Comparison of ENCODE assay signal across 24 mouse cellular contexts in genomic region chr1:43879163-43879562, GRCm38 (mm10). TPM values are rescaled to one million over a fixed set of nuclear protein-coding genes. Genes with fewer than 3 reads are reported as not detected.
A peak's percentile ranks its signal among the peaks of the same experiment; 100 is the strongest.
DNase-seq lines count a peak whose midpoint lies in the region; ATAC-seq and TF ChIP-seq lines count a peak whose summit lies in the region.
"Had no signal": no experiment of that assay in that cellular context is flagged by ENCODE, and none has a peak within 500 bp of the region (broad histone marks: within the 10 kb centered on the region; RNA-seq: fewer than 3 reads in every experiment).

No protein-coding gene starts in this region.

- H3K9me3 ChIP-seq in embryonic facial prominence, embryonic 14.5 days (ENCODE audit: control insufficient read depth, low read length), result no peaks in the 10 kb centered on the region
- no peaks in the 10 kb centered on the region for H3K9me3 ChIP-seq in embryonic facial prominence, embryonic 10.5 days
- H3K9me3 ChIP-seq in lung, embryonic 16.5 days (ENCODE audit: control insufficient read depth, low read length), result no peaks in the 10 kb centered on the region
- no peaks in the 10 kb centered on the region for H3K9me3 ChIP-seq in CH12.LX (replicated peaks; ENCODE audit: low read length)
- no peaks in the 10 kb centered on the region for H3K9me3 ChIP-seq in stomach, embryonic 16.5 days (replicated peaks; ENCODE audit: control insufficient read depth, low read length)
- H3K9me3 ChIP-seq: embryonic facial prominence, embryonic 13.5 days; G1E; hindbrain, embryonic 12.5 days; hindbrain, embryonic 15.5 days had no signal

- H3K27ac ChIP-seq in embryonic facial prominence, embryonic 14.5 days (replicated peaks; ENCODE audit: low read depth, low read length), result no peak overlapping the region
- H3K27ac ChIP-seq in embryonic facial prominence, embryonic 10.5 days (replicated peaks), result no peak overlapping the region
- H3K27ac ChIP-seq in lung, embryonic 16.5 days (ENCODE audit: low read length), result no peak overlapping the region
- H3K27ac ChIP-seq in CH12.LX (ENCODE audit: insufficient read depth, low read depth), result no peak overlapping the region
- H3K27ac ChIP-seq in stomach, embryonic 16.5 days (ENCODE audit: low read length), result no peak overlapping the region
- H3K27ac ChIP-seq: embryonic facial prominence, embryonic 13.5 days; heart, adult 2 months; hindbrain, embryonic 12.5 days; hindbrain, embryonic 15.5 days had no signal

- TF ChIP-seq RAD21 in CH12.LX (IDR thresholded peaks at IDR 0.05; ENCODE audit: low read depth, low read length), result no peak

- peak; percentile 35 for DNase-seq in embryonic facial prominence, embryonic 14.5 days (ENCODE audit: low spot score)
- DNase-seq in embryonic facial prominence, embryonic 10.5 days (ENCODE audit: low spot score), result no peak
- DNase-seq in lung, postnatal 25 days (ENCODE audit: low spot score), result no peak
- no peak for DNase-seq in CH12.LX (ENCODE audit: extremely low read depth)
- no peak for DNase-seq in frontal cortex, adult 2 months (ENCODE audit: extremely low spot score in 1 of 2, low spot score in 1 of 2)
- DNase-seq in heart, adult 9 months (ENCODE audit: low spot score in 2 of 2), result no peak
- DNase-seq: adrenal gland, adult 2 months; adrenal gland, postnatal 14 days; cerebellum, adult 11 months; cerebellum, adult 2 months; cerebellum, adult 9-11 months; cerebellum, postnatal 25 days; forebrain, postnatal 0 days; gastrocnemius, postnatal 25 days; heart, adult 2 months had no signal

- WGBS in embryonic facial prominence, embryonic 14.5 days, result 62% methylated on average over 8 of the region's 8 CpGs
- WGBS in embryonic facial prominence, embryonic 10.5 days, result 83% methylated on average over 8 of the region's 8 CpGs
- WGBS in lung, embryonic 16.5 days, result 64% methylated on average over 8 of the region's 8 CpGs
- 70% methylated on average over 8 of the region's 8 CpGs for WGBS in stomach, embryonic 16.5 days

- no peak overlapping the region for H3K9ac ChIP-seq in embryonic facial prominence, embryonic 14.5 days (ENCODE audit: low read depth, low read length)
- no peak overlapping the region for H3K9ac ChIP-seq in lung, embryonic 16.5 days (ENCODE audit: low read length)
- H3K9ac ChIP-seq in CH12.LX (ENCODE audit: insufficient read depth, low read depth), result no peak overlapping the region
- no peak overlapping the region for H3K9ac ChIP-seq in stomach, embryonic 16.5 days (ENCODE audit: low read length)
- H3K9ac ChIP-seq: embryonic facial prominence, embryonic 13.5 days; forebrain, postnatal 0 days; hindbrain, embryonic 12.5 days; hindbrain, embryonic 15.5 days had no signal

- TF ChIP-seq CTCF in CH12.LX (conservative IDR thresholded peaks at IDR 0.05 in 1 of 2, IDR thresholded peaks at IDR 0.05 in 1 of 2; ENCODE audit: low read depth in 2 of 2, low read length in 2 of 2), result no peak

- TF ChIP-seq POLR2A in CH12.LX (IDR thresholded peaks at IDR 0.05; ENCODE audit: low read depth, low read length), result no peak

- no peak overlapping the region for H3K4me3 ChIP-seq in embryonic facial prominence, embryonic 14.5 days (ENCODE audit: low read depth, low read length)
- no peak overlapping the region for H3K4me3 ChIP-seq in embryonic facial prominence, embryonic 10.5 days
- no peak overlapping the region for H3K4me3 ChIP-seq in lung, embryonic 16.5 days (ENCODE audit: low read length)
- H3K4me3 ChIP-seq in CH12.LX (replicated peaks in 1 of 3; ENCODE audit: low read depth in 2 of 3, low read length in 2 of 3, poor library complexity in 1 of 3), result no peak overlapping the region
- H3K4me3 ChIP-seq in stomach, embryonic 16.5 days (replicated peaks; ENCODE audit: low read length), result no peak overlapping the region
- H3K4me3 ChIP-seq: embryonic facial prominence, embryonic 13.5 days; heart, adult 2 months; hindbrain, embryonic 12.5 days; hindbrain, embryonic 15.5 days had no signal

- no peak for TF ChIP-seq EP300 in CH12.LX (IDR thresholded peaks at IDR 0.05; ENCODE audit: low read length)

- dilution Hi-C loops in CH12.LX (cut with MboI; ENCODE audit: extremely low pct_ligation_motif_present, extremely low pct_unique_long_range_greater_than_20kb, low sequenced_read_pairs), result no loop called here

- no peaks in the 10 kb centered on the region for H3K4me1 ChIP-seq in embryonic facial prominence, embryonic 14.5 days (ENCODE audit: control insufficient read depth, insufficient read depth, low read length)
- peaks cover 9% of the 10 kb centered on the region for H3K4me1 ChIP-seq in embryonic facial prominence, embryonic 10.5 days
- no peaks in the 10 kb centered on the region for H3K4me1 ChIP-seq in lung, embryonic 16.5 days (replicated peaks; ENCODE audit: control insufficient read depth, insufficient read depth, low read length)
- H3K4me1 ChIP-seq in CH12.LX (ENCODE audit: control insufficient read depth in 1 of 2, insufficient read depth in 2 of 2), result no peaks in the 10 kb centered on the region
- no peaks in the 10 kb centered on the region for H3K4me1 ChIP-seq in stomach, embryonic 16.5 days (ENCODE audit: control insufficient read depth, insufficient read depth, low read length)
- H3K4me1 ChIP-seq: hindbrain, embryonic 15.5 days had no signal

- H3K27me3 ChIP-seq in embryonic facial prominence, embryonic 14.5 days (replicated peaks; ENCODE audit: control insufficient read depth, insufficient read depth, low read length), result no peaks in the 10 kb centered on the region
- no peaks in the 10 kb centered on the region for H3K27me3 ChIP-seq in embryonic facial prominence, embryonic 10.5 days (replicated peaks; ENCODE audit: low read depth, poor library complexity, severe bottlenecking)
- H3K27me3 ChIP-seq in lung, embryonic 16.5 days (ENCODE audit: control insufficient read depth, insufficient read depth, low read depth, low read length), result no peaks in the 10 kb centered on the region
- no peaks in the 10 kb centered on the region for H3K27me3 ChIP-seq in CH12.LX (replicated peaks)
- H3K27me3 ChIP-seq in stomach, embryonic 16.5 days (ENCODE audit: control insufficient read depth, insufficient read depth, low read length), result no peaks in the 10 kb centered on the region
- H3K27me3 ChIP-seq: embryonic facial prominence, embryonic 13.5 days; hindbrain, embryonic 12.5 days; hindbrain, embryonic 15.5 days; Patski had no signal

- in situ Hi-C loops in CH12.LX (cut with MboI; ENCODE audit: low pct_ligation_motif_present, low pct_unique_long_range_greater_than_20kb, low sequenced_read_pairs), result no loop called here

- no peaks in the 10 kb centered on the region for H3K79me2 ChIP-seq in CH12.LX (replicated peaks; ENCODE audit: control insufficient read depth, extremely low read depth, insufficient read depth, poor library complexity, severe bottlenecking)

- H3K4me2 ChIP-seq in embryonic facial prominence, embryonic 14.5 days (ENCODE audit: low read depth, low read length), result no peak overlapping the region
- H3K4me2 ChIP-seq in lung, embryonic 16.5 days (ENCODE audit: low read depth, low read length), result no peak overlapping the region
- peak overlapping the region; percentile 29; the same call in 1 of the 2 replicates for H3K4me2 ChIP-seq in CH12.LX (ENCODE audit: insufficient read depth, low read depth, poor library complexity, severe bottlenecking)
- no peak overlapping the region for H3K4me2 ChIP-seq in stomach, embryonic 16.5 days (ENCODE audit: low read depth, low read length)
- H3K4me2 ChIP-seq: embryonic facial prominence, embryonic 13.5 days; heart, embryonic 11.5 days; hindbrain, embryonic 12.5 days; hindbrain, embryonic 15.5 days had no signal

- no peaks in the 10 kb centered on the region for H3K36me3 ChIP-seq in embryonic facial prominence, embryonic 14.5 days (ENCODE audit: control insufficient read depth, insufficient read depth, low read length)
- no peaks in the 10 kb centered on the region for H3K36me3 ChIP-seq in embryonic facial prominence, embryonic 10.5 days (replicated peaks)
- no peaks in the 10 kb centered on the region for H3K36me3 ChIP-seq in lung, embryonic 16.5 days (ENCODE audit: control insufficient read depth, insufficient read depth, low read length)
- no peaks in the 10 kb centered on the region for H3K36me3 ChIP-seq in CH12.LX (replicated peaks in 1 of 2; ENCODE audit: control insufficient read depth in 1 of 2, insufficient read depth in 1 of 2, low read length in 1 of 2)
- H3K36me3 ChIP-seq in stomach, embryonic 16.5 days (ENCODE audit: control insufficient read depth, insufficient read depth, low read length), result no peaks in the 10 kb centered on the region
- H3K36me3 ChIP-seq: embryonic facial prominence, embryonic 13.5 days; G1E; hindbrain, embryonic 12.5 days; hindbrain, embryonic 15.5 days had no signal

- ATAC-seq in embryonic facial prominence, embryonic 14.5 days (ENCODE audit: low read depth), result no peak
- peak; percentile 51; the same call in 1 of the 2 replicates for ATAC-seq in lung, embryonic 16.5 days (ENCODE audit: low read depth)
- peak; percentile 56; the same call in 1 of the 2 replicates for ATAC-seq in stomach, embryonic 16.5 days (ENCODE audit: insufficient read depth, low FRiP score)
- ATAC-seq: forebrain, embryonic 14.5 days; forebrain, postnatal 0 days; Patski had no signal

TF ChIP-seq in CH12.LX, 34 proteins besides CTCF, POLR2A, EP300 and RAD21:
- no peak for TF ChIP-seq POLR2AphosphoS2 (IDR thresholded peaks at IDR 0.05; ENCODE audit: low read depth, low read length)
- no peak for TF ChIP-seq ELF1 (IDR thresholded peaks at IDR 0.05; ENCODE audit: low read depth, low read length)
- no peak for TF ChIP-seq MAX (IDR thresholded peaks at IDR 0.05; ENCODE audit: low read length)
TF ChIP-seq in CH12.LX: peak in this region for 0.

RNA-seq across cellular contexts. Expression of gene Uxs1, which starts 51.6 kb away (rescaled TPM):
- polyA plus RNA-seq in embryonic facial prominence, embryonic 14.5 days (2014; fragmentation: Nextera tagmentation; extraction: Ambion mirVana), result 32.7 and 33.6 TPM in 2 replicates
- polyA plus RNA-seq in embryonic facial prominence, embryonic 10.5 days (2016; fragmentation: Nextera tagmentation; extraction: Ambion mirVana), result 20.1 and 20.6 TPM in 2 replicates
- 25.6 and 28.6 TPM in 2 replicates for polyA plus RNA-seq in lung, embryonic 16.5 days (2015; fragmentation: Nextera tagmentation; extraction: Ambion mirVana)
- total RNA-seq in CH12.LX (2012; rRNA removed) (18.4 and 21.4 TPM in 2 replicates), CH12.LX (2014; rRNA removed) (33.3 and 34.0 TPM in 2 replicates)
- polyA plus RNA-seq in CH12.LX (2012; ENCODE audit: insufficient read length, low read depth), result 29.6 and 31.3 TPM in 2 replicates
- polyA plus RNA-seq in stomach, embryonic 16.5 days (2015; fragmentation: Nextera tagmentation; extraction: Ambion mirVana), result 20.2 and 21.3 TPM in 2 replicates
- 55.7 and 57.4 TPM in 2 replicates for polyA plus RNA-seq in frontal cortex, adult 2 months (2012; rRNA removed)

RNA-seq across cellular contexts. Expression of gene Tpp2, which starts 54.3 kb away (rescaled TPM):
- polyA plus RNA-seq in embryonic facial prominence, embryonic 14.5 days (2014; fragmentation: Nextera tagmentation; extraction: Ambion mirVana), result 50.6 and 52.8 TPM in 2 replicates
- polyA plus RNA-seq in embryonic facial prominence, embryonic 10.5 days (2016; fragmentation: Nextera tagmentation; extraction: Ambion mirVana), result 78.5 and 78.8 TPM in 2 replicates
- polyA plus RNA-seq in lung, embryonic 16.5 days (2015; fragmentation: Nextera tagmentation; extraction: Ambion mirVana), result 62.9 and 63.4 TPM in 2 replicates
- total RNA-seq in CH12.LX (2012; rRNA removed) (35.4 and 42.7 TPM in 2 replicates), CH12.LX (2014; rRNA removed) (52.5 and 60.5 TPM in 2 replicates)
- polyA plus RNA-seq in CH12.LX (2012; ENCODE audit: insufficient read length, low read depth), result 47.2 and 50.4 TPM in 2 replicates
- 56.3 and 62.6 TPM in 2 replicates for polyA plus RNA-seq in stomach, embryonic 16.5 days (2015; fragmentation: Nextera tagmentation; extraction: Ambion mirVana)
- polyA plus RNA-seq in frontal cortex, adult 2 months (2012; rRNA removed), result 25.7 and 27.9 TPM in 2 replicates
